ENCODE assay signal across 8 mouse cellular contexts in the genomic region with DNA sequence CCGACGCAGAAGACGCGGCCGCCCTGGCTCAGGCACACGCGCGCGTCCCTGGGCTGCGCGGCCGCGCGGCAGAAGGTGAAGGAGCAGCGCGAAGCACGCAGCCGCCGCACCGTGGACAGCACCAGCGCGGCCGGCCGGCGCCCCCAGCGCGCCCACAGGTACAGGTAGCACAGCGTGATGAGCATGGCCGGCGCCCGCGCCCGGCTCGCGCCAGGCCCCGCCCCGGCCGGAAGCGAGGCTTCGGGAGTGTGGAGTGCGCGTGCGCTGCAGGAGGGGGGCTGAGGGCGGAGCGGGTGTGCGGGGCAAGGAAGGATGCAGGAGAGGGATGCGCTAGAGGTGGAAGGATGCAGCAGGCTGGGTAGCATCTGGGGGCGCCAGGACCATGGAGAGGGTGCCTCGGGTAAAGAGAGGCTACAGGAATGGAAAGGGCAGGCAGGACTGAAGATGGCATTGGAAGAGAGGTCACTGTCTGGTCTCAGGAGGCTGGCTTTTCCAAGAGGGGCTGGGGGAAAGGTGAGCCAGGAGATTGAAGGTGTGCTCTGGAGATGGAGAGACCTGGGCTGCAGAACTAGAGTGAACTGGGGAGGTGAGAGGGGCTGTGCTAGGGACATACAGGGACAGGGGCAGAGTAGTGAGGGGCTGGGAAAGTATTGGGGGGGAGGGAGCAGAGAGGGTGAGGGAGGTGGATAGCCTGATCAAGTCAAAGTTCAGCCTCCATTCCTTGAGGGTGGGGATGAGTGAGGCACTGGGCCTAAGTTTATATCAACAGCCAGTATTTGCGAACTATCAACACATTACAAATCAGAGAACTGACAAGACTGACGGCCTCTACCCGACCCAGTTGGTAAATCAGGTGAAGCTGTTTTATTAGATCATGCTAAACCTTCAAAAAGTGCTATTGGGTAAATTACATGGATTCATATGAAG. TPM values are rescaled to one million over a fixed set of nuclear protein-coding genes. Genes with fewer than 3 reads are reported as not detected.
DNase-seq lines count a peak whose midpoint lies in the region; ATAC-seq and TF ChIP-seq lines count a peak whose summit lies in the region.

No protein-coding gene starts in this region.

- no peaks in the 10 kb centered on the region for H3K36me3 ChIP-seq in hindbrain, embryonic 14.5 days (replicated peaks; ENCODE audit: control insufficient read depth, insufficient read depth)

- peak overlapping the region; percentile 85 for H3K4me3 ChIP-seq in hindbrain, embryonic 14.5 days (replicated peaks; ENCODE audit: low read length)

- peak overlapping the region; percentile 83 for H3K9ac ChIP-seq in hindbrain, embryonic 14.5 days

- in situ Hi-C loops in Patski (cut with MboI; ENCODE audit: low pct_unique_long_range_greater_than_20kb), result no loop called here

- ATAC-seq in Patski, result peak; percentile 87
- peak; percentile 94 for ATAC-seq in hindbrain, embryonic 14.5 days (ENCODE audit: low FRiP score)

- TF ChIP-seq CTCF in Patski (IDR thresholded peaks at IDR 0.05), result no peak

- peak overlapping the region; percentile 96 for H3K4me2 ChIP-seq in hindbrain, embryonic 14.5 days (replicated peaks)

- no peaks in the 10 kb centered on the region for H3K9me3 ChIP-seq in hindbrain, embryonic 14.5 days (ENCODE audit: control insufficient read depth, low read length)

- CTCF ChIA-PET in Patski (lab: Charles Lee), result interaction anchor here (2.1 kb wide), 1 partner anchor 12 kb away, joined by 4 read pairs; no protein-coding TSS in a partner anchor

- WGBS in hindbrain, embryonic 14.5 days, result 6% methylated on average over 40 of the region's 52 CpGs

- H3K27ac ChIP-seq in hindbrain, embryonic 14.5 days, result peak overlapping the region; percentile 84

- no peak for DNase-seq in Patski (ENCODE audit: low read depth, low spot score)
- peak; percentile 87 for DNase-seq in cerebellum, adult 8-10 months
- DNase-seq in frontal cortex, postnatal 36 days (ENCODE audit: low spot score in 2 of 2), result peak; percentile 57 to 73
- peak; percentile 87 for DNase-seq in hindbrain, embryonic 14.5 days (ENCODE audit: low spot score)
- peak; percentile 54 for DNase-seq in left cerebral cortex, adult 11 months (ENCODE audit: low spot score)
- peak; percentile 81 for DNase-seq in lung, postnatal 36 days
- DNase-seq in retina, postnatal 1 day, result peak; percentile 90
- DNase-seq in thymus, postnatal 36 days, result peak; percentile 85 to 88

- H3K4me1 ChIP-seq in hindbrain, embryonic 14.5 days (replicated peaks; ENCODE audit: control insufficient read depth, insufficient read depth, low read length), result peaks cover 14% of the 10 kb centered on the region

- H3K27me3 ChIP-seq in Patski, result peaks cover 9% of the 10 kb centered on the region
- no peaks in the 10 kb centered on the region for H3K27me3 ChIP-seq in hindbrain, embryonic 14.5 days (ENCODE audit: control insufficient read depth, insufficient read depth, low read length)

- POLR2A ChIA-PET in Patski (lab: Charles Lee), result interaction anchor here (1.3 kb wide), 1 partner anchor 21 kb away, joined by 5 read pairs; no protein-coding TSS in a partner anchor

RNA-seq across cellular contexts. Expression of a gene that starts 23.0 kb away (rescaled TPM):
- polyA plus RNA-seq in Patski (2021), result 15.3 TPM
- polyA plus RNA-seq in hindbrain, embryonic 14.5 days (2014; fragmentation: Nextera tagmentation; extraction: Ambion mirVana), result 6.7 and 7.7 TPM in 2 replicates

RNA-seq across cellular contexts. Expression of a gene that starts 37.9 kb away (rescaled TPM):
- polyA plus RNA-seq in Patski (2021), result not detected
- polyA plus RNA-seq in hindbrain, embryonic 14.5 days (2014; fragmentation: Nextera tagmentation; extraction: Ambion mirVana), result 0.76 and 1.3 TPM in 2 replicates
